Mouse (Mus musculus) T-helper 17 cell (primary cell): ENCODE data around the gene Btbd11.

ENCODE experiments used
- in situ Hi-C, 2 experiments: fragments of 300-600 bp; cut with MboI, MseI; formaldehyde crosslinking; loops; 1 replicate in 1 of 2; 2 replicates in 1 of 2; pipeline ENCODE4 v1.15.1; 2025; ENCODE audit warnings: high pct_unique_total_duplicates in 2 of 2

Gene Btbd11

GRCm38 (mm10) chr10:85475642-85476345 lies 89.2 kb downstream of the Btbd11 start:
- in situ Hi-C loops, result no loop called here

- in situ Hi-C loops, result no loop called here
These were observed 93.5 kb downstream of the Btbd11 start for GRCm38 (mm10) chr10:85479959-85480625.

- in situ Hi-C loops, result no loop called here
These were observed 94.5 kb downstream of the Btbd11 start for GRCm38 (mm10) chr10:85481106-85481505.

GRCm38 (mm10) chr10:85482064-85482473 lies 95.5 kb downstream of the Btbd11 start:
- in situ Hi-C loops, result no loop called here

GRCm38 (mm10) chr10:85482480-85482879 lies 95.9 kb downstream of the Btbd11 start:
- in situ Hi-C loops, result no loop called here

- in situ Hi-C loops, result no loop called here
These were observed 99.8 kb downstream of the Btbd11 start for GRCm38 (mm10) chr10:85486456-85486855.

- in situ Hi-C loops, result no loop called here
These were observed 106.0 kb downstream of the Btbd11 start for GRCm38 (mm10) chr10:85492583-85492982.

GRCm38 (mm10) chr10:85496358-85496757 lies 109.7 kb downstream of the Btbd11 start:
- in situ Hi-C loops, result no loop called here

- in situ Hi-C loops, result no loop called here
These were observed 110.4 kb downstream of the Btbd11 start for GRCm38 (mm10) chr10:85496981-85497380.

- in situ Hi-C loops, result no loop called here
These were observed 111.3 kb downstream of the Btbd11 start for GRCm38 (mm10) chr10:85497931-85498330.

- in situ Hi-C loops, result no loop called here
These were observed 114.0 kb downstream of the Btbd11 start for GRCm38 (mm10) chr10:85500573-85501155.

GRCm38 (mm10) chr10:85501966-85502566 lies 115.5 kb downstream of the Btbd11 start:
- in situ Hi-C loops, result no loop called here

- in situ Hi-C loops, result no loop called here
These were observed 116.0 kb downstream of the Btbd11 start for GRCm38 (mm10) chr10:85502656-85503055.

GRCm38 (mm10) chr10:85503453-85503852 lies 116.8 kb downstream of the Btbd11 start:
- in situ Hi-C loops, result no loop called here

GRCm38 (mm10) chr10:85507270-85508050 lies 120.8 kb downstream of the Btbd11 start:
- in situ Hi-C loops, result no loop called here

- in situ Hi-C loops, result no loop called here
These were observed 121.7 kb downstream of the Btbd11 start for GRCm38 (mm10) chr10:85508193-85508794.

GRCm38 (mm10) chr10:85509000-85509399 lies 122.4 kb downstream of the Btbd11 start:
- in situ Hi-C loops, result no loop called here

GRCm38 (mm10) chr10:85510329-85510728 lies 123.7 kb downstream of the Btbd11 start:
- in situ Hi-C loops, result no loop called here

GRCm38 (mm10) chr10:85512808-85513207 lies 126.2 kb downstream of the Btbd11 start:
- in situ Hi-C loops, result no loop called here

- in situ Hi-C loops, result no loop called here
These were observed 130.9 kb downstream of the Btbd11 start for GRCm38 (mm10) chr10:85517223-85518110.
